Mouse (Mus musculus): ENCODE data around the gene Hivep1.

Gene Hivep1

DNA sequence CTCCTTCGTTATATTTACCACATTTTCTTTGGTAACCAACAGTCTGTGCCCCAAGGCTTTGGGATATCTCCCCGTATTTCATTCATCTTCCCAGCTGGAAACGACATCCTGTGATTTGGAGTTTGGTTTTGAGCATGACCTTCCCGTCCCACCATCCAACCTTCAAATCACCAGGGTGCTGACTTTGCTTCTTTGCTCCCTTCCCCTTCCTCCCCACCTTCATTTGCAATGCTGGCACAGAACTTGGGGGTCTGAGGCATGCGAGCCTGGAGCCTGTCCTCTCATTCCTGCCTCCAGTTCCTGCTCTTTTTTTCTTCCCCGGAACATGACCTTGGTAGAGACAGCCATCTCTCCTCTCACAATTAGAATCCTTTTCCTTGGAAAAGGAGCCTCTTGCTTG lies 161.7 kb downstream of the Hivep1 start:
- DNase-seq (ENCODE audit: low read depth, low spot score), result peak; percentile 57

DNA sequence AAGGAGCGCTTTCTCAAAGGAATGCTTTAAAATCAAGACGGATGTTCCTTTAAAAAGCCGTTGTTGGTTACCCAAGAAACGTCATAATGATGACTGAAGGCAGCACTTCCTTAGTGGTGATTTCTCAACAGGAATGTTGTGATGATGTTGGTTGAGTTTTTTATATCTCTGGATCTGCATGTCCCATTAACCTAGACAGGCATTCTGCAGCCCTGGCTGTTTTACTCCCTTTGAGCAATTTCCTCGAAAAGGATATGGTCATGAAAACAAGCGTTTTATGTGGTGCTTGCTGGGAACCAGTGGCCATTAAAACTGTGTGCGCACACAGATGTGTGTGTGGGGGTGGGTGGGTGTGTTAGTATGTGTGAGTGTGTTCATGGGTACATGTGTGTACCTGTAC lies 170.6 kb downstream of the Hivep1 start:
- DNase-seq (ENCODE audit: low read depth, low spot score), result no peak

DNA sequence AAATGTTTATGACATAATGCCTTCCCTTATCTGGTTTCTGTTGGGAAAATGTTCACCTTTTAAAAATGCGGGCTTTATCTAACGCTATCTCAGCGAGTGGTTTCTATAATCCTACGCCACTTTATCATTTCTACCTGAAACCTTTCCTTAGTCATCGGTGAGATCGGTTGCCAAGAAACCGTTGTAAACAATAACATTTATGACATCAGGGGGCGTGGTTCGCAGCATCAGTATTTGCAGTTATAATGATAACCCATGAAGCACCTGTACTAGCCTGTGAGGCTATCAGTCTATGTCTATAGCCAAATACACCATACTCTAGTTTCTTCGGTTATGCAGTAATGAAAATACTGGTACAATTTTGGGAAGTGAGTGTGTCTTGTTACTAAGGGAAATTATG lies 177.0 kb downstream of the Hivep1 start:
- no peak for DNase-seq (ENCODE audit: low read depth, low spot score)

DNA sequence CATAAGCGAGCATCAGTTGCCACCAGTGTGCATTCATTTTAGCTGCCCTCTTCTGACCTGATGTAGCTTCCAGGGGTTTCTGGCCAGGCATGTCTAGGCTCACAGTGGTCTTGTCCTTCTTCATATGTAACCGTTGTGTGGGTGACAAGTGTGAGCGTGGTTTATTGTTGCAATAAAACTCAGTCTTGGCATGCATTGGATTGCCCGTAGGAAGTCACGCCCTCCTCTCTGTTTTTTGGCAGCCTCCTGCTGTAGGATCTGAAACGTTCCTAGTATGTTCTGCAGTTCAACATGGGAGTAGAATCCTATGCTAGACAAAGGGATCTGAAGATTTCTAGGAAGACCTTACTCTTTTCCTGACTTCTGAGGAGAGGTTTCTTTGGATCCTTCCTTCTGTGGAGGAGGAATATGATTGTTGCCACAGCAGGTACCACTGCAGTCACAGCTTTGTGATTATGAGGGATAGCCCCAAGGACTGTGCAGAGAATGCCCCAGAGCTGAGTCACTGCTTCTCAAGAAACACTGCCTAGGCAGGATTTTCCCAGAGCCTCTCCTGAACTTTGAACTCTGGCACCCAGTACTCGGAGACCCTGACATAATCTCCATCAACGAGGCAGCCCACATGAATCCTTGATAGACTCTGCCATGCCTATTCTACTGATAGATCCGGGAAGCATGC lies 182.1 kb downstream of the Hivep1 start:
- DNase-seq (ENCODE audit: low read depth, low spot score), result no peak

DNA sequence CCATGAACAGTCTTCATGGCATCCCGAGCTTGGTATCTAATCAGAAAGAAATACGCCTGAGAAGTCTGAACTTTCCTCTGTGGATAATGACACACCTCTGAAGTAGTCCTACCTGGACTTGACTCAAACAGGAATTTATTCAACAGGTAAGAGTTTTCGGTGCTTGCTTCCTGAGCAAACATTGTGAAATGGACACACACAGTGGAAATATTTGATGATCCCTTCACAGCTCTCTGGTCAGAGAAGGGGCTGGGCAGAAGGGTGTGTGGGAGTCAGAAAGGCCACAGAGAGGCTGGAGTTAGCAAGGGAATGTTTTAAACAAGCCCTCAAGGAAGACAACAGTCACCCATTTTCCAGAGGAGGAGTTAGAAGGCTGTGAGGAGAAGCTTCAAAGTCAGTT lies 186.7 kb downstream of the Hivep1 start:
- DNase-seq (ENCODE audit: low read depth, low spot score), result no peak

DNA sequence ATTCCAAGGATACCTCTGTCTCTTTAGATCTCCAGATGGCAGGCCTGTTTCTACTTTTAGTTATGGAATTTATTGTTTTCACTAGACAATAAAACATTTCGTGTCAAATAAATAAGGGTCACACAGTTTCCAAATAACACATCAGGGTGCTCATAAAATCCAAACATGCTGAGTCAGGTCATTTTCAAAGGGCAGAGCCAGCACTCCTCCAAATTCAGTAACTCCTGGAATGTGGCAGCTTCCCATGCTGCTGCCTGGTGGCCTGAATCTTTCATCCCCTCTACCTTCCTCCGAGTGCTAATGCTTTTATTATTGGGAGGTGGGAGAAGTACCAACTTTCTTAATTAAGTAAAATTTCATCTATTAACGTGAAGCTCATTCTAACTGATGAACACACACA lies 190.3 kb downstream of the Hivep1 start:
- no peak for DNase-seq (ENCODE audit: low read depth, low spot score)

All from R1 (cell line).